Mouse (Mus musculus): Measurements from ENCODE around the gene Tbc1d10a. TPM values are rescaled to one million over a fixed set of nuclear protein-coding genes. Genes with fewer than 3 reads are reported as not detected.

Tbc1d10a gene
- polyA plus RNA-seq, 1 experiment from 2014 or later: 42.3 TPM

DNA sequence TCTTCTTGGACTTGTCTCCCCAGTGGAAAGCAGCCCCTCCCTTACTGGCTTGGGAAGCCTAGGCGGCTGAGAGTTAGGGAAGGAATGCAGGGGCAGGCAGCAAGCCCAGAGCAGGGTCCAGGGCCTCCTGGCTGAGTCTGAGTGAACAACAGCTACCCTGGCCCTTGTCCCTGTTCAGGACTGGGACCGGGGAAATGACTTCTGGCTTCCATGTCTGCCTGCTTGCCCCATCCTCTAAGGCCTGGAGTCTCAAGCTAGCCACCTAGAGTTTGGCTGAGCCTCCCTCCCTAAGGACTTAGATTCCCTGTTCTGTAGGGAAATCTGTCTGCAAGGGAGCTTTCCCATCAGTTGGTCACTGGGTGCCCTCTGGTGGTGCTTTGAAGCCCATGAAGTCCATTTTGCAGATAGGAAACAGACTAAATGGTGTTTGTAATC is 32.7 kb downstream of the Tbc1d10a start:
- Histone ChIP-seq H3K4me1 (peaks cover 21% of the 10 kb centered on the region), H3K4me2 (replicated peaks) (peak overlapping the region; percentile 91), H3K27me3 (peaks cover 27% of the 10 kb centered on the region), H3K9ac (no peak overlapping the region), H3K9me3 (no peaks in the 10 kb centered on the region), H3K27ac (no peak overlapping the region), H3K4me3 (no peak overlapping the region), H3K36me3 (peaks cover 27% of the 10 kb centered on the region)
- no peak for ATAC-seq (ENCODE audit: low FRiP score, low read depth)
- WGBS: 9% methylated on average over 2 of the region's 2 CpGs

DNA sequence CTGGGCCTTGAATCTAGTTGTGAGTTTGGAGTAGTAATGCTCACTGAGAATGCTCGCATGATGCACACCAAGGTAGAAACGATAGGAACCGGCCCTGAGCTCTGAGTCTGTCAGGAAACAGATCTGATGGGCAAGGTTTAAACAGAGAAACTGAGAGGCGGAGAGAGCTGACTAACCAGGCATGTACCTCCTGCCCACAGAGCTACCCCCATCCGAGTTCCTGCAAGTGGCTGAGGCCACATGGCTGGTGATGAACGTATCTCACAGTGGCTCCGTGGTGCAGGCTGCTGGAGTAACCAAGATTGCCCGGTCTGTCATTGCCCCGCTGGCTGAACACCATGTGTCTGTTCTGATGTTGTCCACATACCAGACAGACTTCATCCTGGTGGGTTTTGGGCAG is 33.3 kb downstream of the Tbc1d10a start:
- H3K4me3 ChIP-seq: no peak overlapping the region
- H3K4me1 ChIP-seq: peaks cover 21% of the 10 kb centered on the region
- 72% methylated on average over 9 of the region's 9 CpGs for WGBS
- H3K27ac ChIP-seq: no peak overlapping the region
- peaks cover 27% of the 10 kb centered on the region for H3K27me3 ChIP-seq
- H3K4me2 ChIP-seq (replicated peaks): no peak overlapping the region
- no peaks in the 10 kb centered on the region for H3K9me3 ChIP-seq
- H3K9ac ChIP-seq: no peak overlapping the region
- no peak for ATAC-seq (ENCODE audit: low FRiP score, low read depth)
- H3K36me3 ChIP-seq: peaks cover 22% of the 10 kb centered on the region

DNA sequence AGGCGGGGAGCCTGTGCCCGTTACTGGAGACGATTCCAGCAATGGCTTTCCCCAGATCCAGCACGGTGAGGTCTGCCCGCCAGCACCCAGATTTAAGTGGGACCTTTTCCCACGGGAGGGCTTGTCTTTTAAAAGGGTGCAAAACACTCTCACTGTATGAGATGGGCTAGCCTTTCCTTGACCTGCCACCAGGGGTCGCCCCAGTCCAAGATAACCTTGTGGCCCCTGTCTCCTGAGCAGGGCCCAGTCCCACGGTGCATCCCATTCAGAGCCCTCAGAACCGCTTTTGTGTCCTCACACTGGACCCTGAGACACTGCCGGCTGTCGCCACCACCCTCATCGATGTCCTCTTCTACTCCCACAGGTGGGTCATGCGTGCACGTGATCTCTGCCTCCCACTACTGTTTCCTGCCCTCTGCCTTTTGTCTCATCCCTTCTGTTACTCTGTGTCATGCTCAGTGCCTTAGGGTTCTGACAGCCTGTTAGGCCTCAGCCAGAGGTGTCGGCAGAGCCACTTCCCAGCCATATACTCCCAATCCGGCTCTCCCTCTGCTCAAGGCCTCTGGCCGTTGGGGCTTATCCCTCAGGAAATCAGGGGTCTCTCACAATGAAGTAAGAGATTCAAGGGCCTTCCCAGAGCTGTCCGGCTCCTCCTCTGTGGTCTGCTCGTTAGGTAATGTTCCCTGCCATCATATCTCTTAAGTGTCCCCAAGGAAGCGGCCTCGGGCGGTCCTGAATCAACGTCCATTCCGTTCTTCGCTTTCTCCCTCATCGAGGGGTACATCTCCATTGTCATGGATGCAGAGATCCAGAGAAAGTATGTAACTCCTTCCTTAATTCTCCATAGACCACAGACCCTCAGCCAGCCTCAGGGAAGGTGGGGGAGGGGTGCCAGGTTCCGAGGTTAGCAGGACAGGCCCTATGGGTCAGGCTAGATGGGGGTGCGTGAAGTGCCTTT is 34.1 kb downstream of the Tbc1d10a start:
- Histone ChIP-seq H3K4me1 (peaks cover 21% of the 10 kb centered on the region), H3K4me2 (replicated peaks) (no peak overlapping the region), H3K9ac (no peak overlapping the region), H3K9me3 (no peaks in the 10 kb centered on the region), H3K36me3 (peaks cover 13% of the 10 kb centered on the region), H3K27me3 (peaks cover 27% of the 10 kb centered on the region), H3K27ac (no peak overlapping the region), H3K4me3 (no peak overlapping the region)
- ATAC-seq (ENCODE audit: low FRiP score, low read depth): no peak
- WGBS: 52% methylated on average over 28 of the region's 28 CpGs

DNA sequence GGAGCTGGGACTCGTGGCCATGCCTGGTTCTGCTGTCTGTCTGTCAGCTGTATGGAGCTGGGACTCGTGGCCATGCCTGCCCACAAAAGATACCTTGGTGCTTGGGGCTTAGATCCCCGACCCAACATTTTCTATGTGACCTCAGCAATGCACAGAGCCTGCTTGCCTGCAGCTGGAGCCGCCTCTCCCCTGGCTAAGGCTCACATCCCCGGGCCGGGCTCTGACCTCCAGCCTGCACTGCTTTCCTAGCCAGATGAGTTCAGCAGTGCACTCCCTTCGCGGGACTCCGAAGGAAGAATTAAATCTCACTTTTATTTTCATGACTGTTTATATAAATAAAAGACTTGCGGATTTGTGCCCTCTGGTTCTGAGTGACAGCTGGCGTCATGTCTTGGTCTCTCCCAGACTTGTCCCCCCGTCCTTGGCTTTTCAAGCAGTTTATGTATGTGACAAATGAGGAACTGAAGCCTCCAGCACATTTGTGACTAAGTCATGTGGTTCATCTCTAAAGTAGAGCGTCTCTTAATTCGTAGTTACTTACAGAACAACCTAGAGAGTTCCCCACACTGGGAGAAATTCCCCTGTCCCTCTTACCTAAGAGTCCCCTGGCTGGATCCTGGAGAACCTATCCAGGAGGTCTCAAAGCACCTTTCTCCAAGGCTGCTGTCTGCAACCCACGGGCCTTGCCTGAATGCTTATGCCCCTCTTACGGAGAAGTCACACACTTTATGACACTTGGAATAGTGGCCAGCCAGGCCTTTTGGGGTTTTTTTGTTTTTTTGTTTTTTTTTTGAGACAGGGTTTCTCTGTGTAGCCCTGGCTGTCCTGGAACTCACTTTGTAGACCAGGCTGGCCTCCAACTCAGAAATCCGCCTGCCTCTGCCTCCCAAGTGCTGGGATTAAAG is 35.7 kb downstream of the Tbc1d10a start:
- 76% methylated on average over 17 of the region's 17 CpGs for whole genome bisulfite sequencing
- H3K27me3 ChIP-seq: peaks cover 27% of the 10 kb centered on the region
- H3K27ac ChIP-seq: no peak overlapping the region
- no peak overlapping the region for H3K9ac ChIP-seq
- H3K4me1 ChIP-seq: peaks cover 21% of the 10 kb centered on the region
- no peak for ATAC-seq (ENCODE audit: low FRiP score, low read depth)
- no peaks in the 10 kb centered on the region for H3K36me3 ChIP-seq
- no peaks in the 10 kb centered on the region for H3K9me3 ChIP-seq
- H3K4me2 ChIP-seq (replicated peaks): no peak overlapping the region
- no peak overlapping the region for H3K4me3 ChIP-seq

DNA sequence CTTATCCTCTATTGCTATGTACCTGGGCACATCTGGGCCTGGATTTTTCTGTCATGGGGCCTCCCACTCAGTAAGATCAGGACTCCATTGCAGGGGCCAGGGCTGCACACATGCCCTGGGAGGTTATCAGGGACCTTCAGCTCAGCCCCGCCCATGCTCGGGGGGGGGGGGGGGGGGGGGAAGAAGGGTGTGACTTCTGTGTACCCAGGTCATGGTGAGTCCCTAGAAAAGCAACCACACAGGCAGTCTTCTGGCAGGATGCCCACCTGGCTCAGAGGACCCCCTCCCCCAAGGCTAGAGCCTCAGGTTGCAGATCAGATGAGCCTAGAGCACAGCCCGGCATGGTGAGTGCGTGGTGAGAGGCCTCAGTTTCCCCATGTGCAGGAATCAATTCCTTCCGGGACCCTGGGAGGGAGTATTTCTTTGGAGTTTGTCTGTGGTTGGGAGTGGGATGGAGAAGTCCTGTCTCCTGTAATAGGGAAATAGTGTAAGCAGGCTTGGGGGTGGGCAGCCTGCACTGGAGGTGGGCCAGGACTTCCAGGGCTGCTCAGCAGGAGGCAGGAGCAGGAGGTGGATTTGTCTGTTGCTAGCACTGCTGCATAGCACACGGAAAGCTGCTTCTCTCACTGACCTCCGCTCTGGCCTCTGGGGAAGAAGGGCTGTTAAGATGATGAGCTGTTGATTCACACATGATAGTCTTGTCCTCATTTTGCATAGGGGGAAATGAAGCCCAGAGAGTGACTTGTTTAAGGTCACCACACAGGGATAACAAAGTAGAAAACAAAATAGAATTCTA is 37.0 kb downstream of the Tbc1d10a start:
- Histone ChIP-seq H3K9ac (no peak overlapping the region), H3K27me3 (peaks cover 15% of the 10 kb centered on the region), H3K27ac (no peak overlapping the region), H3K4me3 (no peak overlapping the region), H3K9me3 (no peaks in the 10 kb centered on the region), H3K4me2 (replicated peaks) (no peak overlapping the region), H3K4me1 (peaks cover 19% of the 10 kb centered on the region), H3K36me3 (no peaks in the 10 kb centered on the region)
- WGBS: 24% methylated on average over 7 of the region's 7 CpGs
- ATAC-seq (ENCODE audit: low FRiP score, low read depth): no peak

DNA sequence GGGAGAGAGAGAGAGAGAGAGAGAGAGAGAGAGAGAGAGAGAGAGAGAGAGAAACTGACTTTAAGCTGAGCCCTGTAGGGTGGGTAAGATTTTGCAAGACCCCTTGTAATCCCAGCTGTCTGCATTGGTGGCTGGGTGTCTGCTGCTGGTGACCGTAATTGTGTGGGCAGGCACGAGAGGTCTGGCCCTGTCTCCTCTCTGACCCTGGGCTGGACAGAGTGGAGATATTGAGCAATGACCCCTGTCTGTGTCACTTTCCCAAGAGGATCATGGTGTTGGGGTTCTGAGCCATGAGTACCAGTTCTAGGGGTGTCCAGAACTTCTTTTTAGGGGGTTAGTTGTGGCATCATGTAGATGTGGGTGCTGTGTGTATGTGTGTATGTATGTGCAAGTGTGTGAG is 37.6 kb downstream of the Tbc1d10a start:
- no peaks in the 10 kb centered on the region for H3K36me3 ChIP-seq
- H3K4me3 ChIP-seq: no peak overlapping the region
- WGBS: 29% methylated on average over 2 of the region's 2 CpGs
- no peak overlapping the region for H3K9ac ChIP-seq
- H3K27me3 ChIP-seq: peaks cover 8% of the 10 kb centered on the region
- no peak overlapping the region for H3K4me2 ChIP-seq (replicated peaks)
- no peaks in the 10 kb centered on the region for H3K9me3 ChIP-seq
- H3K4me1 ChIP-seq: peaks cover 15% of the 10 kb centered on the region
- H3K27ac ChIP-seq: no peak overlapping the region
- ATAC-seq (ENCODE audit: low FRiP score, low read depth): no peak

DNA sequence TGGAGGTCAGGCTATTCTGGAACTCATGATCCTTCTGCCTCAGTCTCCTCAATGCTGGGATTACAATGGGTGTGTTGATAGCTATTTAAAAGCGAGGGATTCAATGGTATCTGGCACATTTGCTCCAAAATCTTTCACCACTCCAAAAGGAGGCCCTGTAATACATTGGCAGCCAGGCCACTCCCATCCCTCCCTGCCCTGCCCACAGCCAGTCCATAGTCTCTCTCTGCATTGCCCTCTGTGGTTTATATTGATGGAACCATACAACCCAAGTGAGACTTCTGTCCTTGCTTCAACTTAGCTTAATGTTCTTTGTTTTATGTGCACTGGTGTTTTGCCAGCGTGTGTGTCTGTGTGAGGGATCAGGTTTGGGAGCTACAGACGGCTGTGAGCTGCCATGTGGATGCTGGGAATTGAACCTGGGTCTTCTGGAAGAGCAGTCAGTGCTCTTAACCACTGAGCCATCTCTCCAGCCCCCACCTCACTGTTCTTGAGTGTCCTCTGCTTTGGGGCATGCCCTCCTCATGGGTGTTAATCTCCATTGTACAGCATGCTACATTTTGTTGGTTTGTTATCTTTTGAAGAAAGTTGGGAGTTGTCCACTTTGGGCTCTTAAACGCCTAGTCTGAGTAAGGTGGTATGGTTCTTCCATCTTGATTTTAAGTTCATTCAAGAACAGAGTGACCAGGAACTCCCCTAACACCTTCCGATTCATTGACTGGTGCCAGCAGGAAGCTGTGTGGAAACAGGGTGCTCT is 40.2 kb downstream of the Tbc1d10a start:
- peaks cover 12% of the 10 kb centered on the region for H3K4me1 ChIP-seq
- no peaks in the 10 kb centered on the region for H3K27me3 ChIP-seq
- H3K36me3 ChIP-seq: no peaks in the 10 kb centered on the region
- WGBS: 76% methylated on average over 5 of the region's 5 CpGs
- H3K9ac ChIP-seq: no peak overlapping the region
- no peak for ATAC-seq (ENCODE audit: low FRiP score, low read depth)
- H3K4me3 ChIP-seq: no peak overlapping the region
- H3K27ac ChIP-seq: no peak overlapping the region
- no peaks in the 10 kb centered on the region for H3K9me3 ChIP-seq
- no peak overlapping the region for H3K4me2 ChIP-seq (replicated peaks)

DNA sequence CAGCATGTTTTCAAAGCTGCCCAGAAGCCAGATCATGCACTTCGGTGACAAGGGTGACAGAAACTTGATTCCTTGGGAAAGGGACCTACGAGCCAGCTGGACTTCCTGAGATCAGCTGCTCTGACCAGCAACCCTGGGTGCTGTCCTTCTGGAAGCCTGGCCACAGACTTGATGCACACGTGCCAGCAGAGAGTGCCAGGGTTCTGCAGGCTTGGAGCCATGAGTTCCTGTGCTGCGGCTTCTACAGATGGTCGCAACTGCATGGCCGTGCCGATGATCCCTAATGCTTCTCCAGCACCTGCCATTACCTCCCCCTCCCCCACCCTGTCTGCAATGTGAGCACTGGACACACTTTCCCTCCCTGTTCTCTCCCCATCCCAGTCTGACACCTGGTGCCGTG is 41.9 kb downstream of the Tbc1d10a start:
- 32% methylated on average over 8 of the region's 8 CpGs for whole genome bisulfite sequencing

DNA sequence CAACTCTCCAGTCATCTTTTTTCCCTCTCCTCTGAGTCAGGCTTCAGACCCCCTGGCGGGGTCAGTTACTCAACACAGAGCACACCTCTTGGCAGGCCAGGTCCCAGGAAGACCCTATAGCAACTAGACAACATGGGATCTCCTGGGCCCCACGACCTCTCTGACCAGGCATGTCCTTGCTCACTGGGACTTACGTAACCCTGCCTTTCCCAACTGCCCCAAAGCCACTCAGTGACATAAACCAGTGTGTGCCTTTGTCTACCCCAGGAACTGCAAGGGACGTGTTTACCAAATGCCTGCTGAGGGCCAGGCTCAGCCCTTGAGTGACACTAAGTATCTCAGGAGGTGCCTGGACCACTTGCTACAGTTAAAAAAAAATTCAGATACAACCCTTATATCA is 43.3 kb downstream of the Tbc1d10a start:
- no peak overlapping the region for H3K9ac ChIP-seq
- H3K4me1 ChIP-seq: peaks cover 6% of the 10 kb centered on the region; the same call in 1 of the 2 replicates
- ATAC-seq (ENCODE audit: low FRiP score, low read depth): no peak
- WGBS: 69% methylated on average over 4 of the region's 4 CpGs
- H3K4me2 ChIP-seq (replicated peaks): no peak overlapping the region
- no peaks in the 10 kb centered on the region for H3K36me3 ChIP-seq
- H3K4me3 ChIP-seq: no peak overlapping the region
- H3K27me3 ChIP-seq: no peaks in the 10 kb centered on the region
- no peaks in the 10 kb centered on the region for H3K9me3 ChIP-seq
- H3K27ac ChIP-seq: no peak overlapping the region

More for the DNA sequence above, 41.9 kb downstream of the Tbc1d10a start:
- Histone ChIP-seq H3K36me3 (no peaks in the 10 kb centered on the region), H3K4me1 (peaks cover 10% of the 10 kb centered on the region), H3K9ac (no peak overlapping the region), H3K27ac (no peak overlapping the region), H3K4me3 (no peak overlapping the region), H3K4me2 (replicated peaks) (no peak overlapping the region), H3K9me3 (no peaks in the 10 kb centered on the region), H3K27me3 (no peaks in the 10 kb centered on the region)
- no peak for ATAC-seq (ENCODE audit: low FRiP score, low read depth)

DNA sequence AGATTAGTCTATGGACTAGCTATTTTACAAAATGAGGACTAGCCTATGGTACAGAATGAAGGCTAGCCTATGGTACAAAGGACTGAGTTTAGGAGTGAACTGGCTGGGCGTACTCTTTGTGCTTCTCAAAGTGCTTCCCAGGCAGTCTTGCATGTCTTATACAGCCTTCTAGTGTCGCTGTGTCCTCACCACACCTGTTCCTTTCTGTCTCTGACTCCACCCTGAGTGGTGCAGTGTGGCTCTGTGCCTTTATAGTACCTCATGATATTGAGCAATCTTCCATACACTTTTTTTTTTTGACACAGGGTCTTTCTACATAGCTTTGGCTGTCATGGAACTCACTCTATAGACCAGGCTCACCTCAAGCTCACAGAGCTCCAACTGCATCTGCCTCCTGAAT is 44.8 kb downstream of the Tbc1d10a start:
- Histone ChIP-seq H3K27ac (no peak overlapping the region), H3K9me3 (no peaks in the 10 kb centered on the region), H3K4me1 (peaks cover 6% of the 10 kb centered on the region; the same call in 1 of the 2 replicates), H3K27me3 (no peaks in the 10 kb centered on the region), H3K36me3 (no peaks in the 10 kb centered on the region), H3K4me3 (no peak overlapping the region), H3K9ac (no peak overlapping the region), H3K4me2 (replicated peaks) (no peak overlapping the region)
- ATAC-seq (ENCODE audit: low FRiP score, low read depth): no peak
- 96% methylated on average over 2 of the region's 2 CpGs for WGBS

DNA sequence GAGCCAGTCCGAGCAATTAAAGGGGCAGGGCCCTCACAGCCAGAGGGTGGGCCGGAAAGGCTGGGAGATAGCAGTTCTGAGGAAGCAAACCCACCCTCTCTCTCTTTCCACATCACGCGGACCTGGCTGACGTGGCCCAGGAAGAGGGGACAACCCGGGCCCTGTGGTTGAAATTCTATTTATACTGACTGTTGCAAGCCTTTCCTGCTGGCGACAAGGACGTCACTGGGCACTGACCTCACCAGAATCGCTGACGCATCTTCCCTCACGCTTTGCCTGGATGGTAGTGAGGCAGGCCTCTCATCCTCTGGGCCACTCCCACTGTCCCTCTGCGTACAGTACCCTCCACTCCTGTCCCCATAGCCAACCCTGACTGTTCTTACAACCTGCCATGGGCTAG is 46.1 kb downstream of the Tbc1d10a start:
- no peaks in the 10 kb centered on the region for H3K36me3 ChIP-seq
- H3K9me3 ChIP-seq: no peaks in the 10 kb centered on the region
- WGBS: 70% methylated on average over 12 of the region's 12 CpGs
- ATAC-seq (ENCODE audit: low FRiP score, low read depth): no peak
- H3K27me3 ChIP-seq: no peaks in the 10 kb centered on the region
- H3K9ac ChIP-seq: no peak overlapping the region
- H3K27ac ChIP-seq: no peak overlapping the region
- H3K4me1 ChIP-seq: peaks cover 6% of the 10 kb centered on the region; the same call in 1 of the 2 replicates
- H3K4me2 ChIP-seq (replicated peaks): no peak overlapping the region
- H3K4me3 ChIP-seq: no peak overlapping the region

Data from limb, embryonic 13.5 days (tissue).